Mouse (Mus musculus) heart, embryonic 13.5 days (tissue): Measurements from ENCODE around the gene H2afx. TPM values are rescaled to one million over a fixed set of nuclear protein-coding genes. Genes with fewer than 3 reads are reported as not detected.
"Not testable (repeated sequence)": the region's sequence is repeated elsewhere in the genome, so short reads cannot be mapped to it uniquely, and the experiment has no call there.

Source experiments
- ATAC-seq: fragments of 200-750 bp; cut with Nextera tagmentation; 2 replicates; pipeline ENCODE4 v1.8.0; 2017; ENCODE audit warnings: moderate TSS enrichment; ENCODE audit not compliant: insufficient number of reproducible peaks, low FRiP score, low TSS enrichment; ENCODE audit errors: extremely low read depth
- H3K27ac ChIP-seq: fragments of 300-500 bp; sonication (generic); replicated peaks from 2 replicates; pipeline ENCODE4 v1.5.1; 2015; ENCODE audit warnings: moderate library complexity, mild to moderate bottlenecking, inconsistent platforms
- H3K27me3 ChIP-seq: fragments of 300-500 bp; sonication (generic); replicated peaks from 2 replicates; pipeline ENCODE4 v1.6.1; 2015; ENCODE audit warnings: mild to moderate bottlenecking, inconsistent platforms
- H3K36me3 ChIP-seq: fragments of 300-500 bp; sonication (generic); 2 replicates; pipeline ENCODE4 v1.6.1; 2015; ENCODE audit warnings: mild to moderate bottlenecking, inconsistent platforms
- H3K4me1 ChIP-seq: fragments of 300-500 bp; sonication (generic); 2 replicates; pipeline ENCODE4 v1.6.1; 2015; ENCODE audit warnings: inconsistent platforms
- H3K4me2 ChIP-seq: fragments of 300-500 bp; sonication (generic); 2 replicates; pipeline ENCODE4 v1.6.1; 2015; ENCODE audit warnings: inconsistent platforms, mild to moderate bottlenecking, moderate library complexity
- H3K4me3 ChIP-seq: fragments of 300-500 bp; sonication (generic); 2 replicates; pipeline ENCODE4 v1.5.1; 2015; ENCODE audit warnings: moderate library complexity, mild to moderate bottlenecking, inconsistent platforms
- H3K9ac ChIP-seq: fragments of 300-500 bp; sonication (generic); 2 replicates; pipeline ENCODE4 v1.6.1; 2015; ENCODE audit warnings: inconsistent platforms, mild to moderate bottlenecking, moderate library complexity
- H3K9me3 ChIP-seq: fragments of 300-500 bp; sonication (generic); 2 replicates; pipeline ENCODE4 v1.6.1; 2016; ENCODE audit warnings: inconsistent platforms
- WGBS: fragments of 180-500 bp; shearing (Covaris S2); methylation state at CpG from one replicate; pipeline ENCODE4 v1.1.7; 2015; ENCODE audit warnings: mixed read lengths; 5-methylcytosine and 5-hydroxymethylcytosine counted together
- polyA plus RNA-seq: library from polyadenylated mRNA; unstranded; fragments of >200 nt; fragmentation: Nextera tagmentation; extraction: Ambion mirVana; gene quantifications from 2 replicates; pipeline ENCODE4 v1.2.1, GENCODE M21; 2015

The H2afx gene
- polyA plus RNA-seq, 1 experiment from 2014 or later = 199 TPM

DNA sequence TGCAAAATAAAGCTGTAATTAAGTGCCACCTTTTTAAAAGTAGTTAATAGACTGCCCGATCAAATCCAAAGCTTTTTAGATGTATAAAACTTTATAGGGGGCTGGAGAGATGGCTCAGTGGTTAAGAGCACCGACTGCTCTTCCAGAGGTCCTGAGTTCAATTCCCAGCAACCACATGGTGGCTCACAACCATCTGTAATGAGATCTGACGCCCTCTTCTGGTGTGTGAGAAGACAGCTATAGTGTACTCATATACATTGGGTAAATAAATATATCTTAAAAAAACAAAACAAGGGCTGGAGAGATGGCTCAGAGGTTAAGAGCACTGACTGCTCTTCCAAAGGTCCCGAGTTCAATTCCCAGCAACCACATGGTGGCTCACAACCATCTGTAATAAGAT lies 27.4 kb downstream of the H2afx start:
- H3K9ac ChIP-seq = peak overlapping the region; percentile 94
- 37% methylated on average over 4 of the region's 4 CpGs for WGBS
- not testable (repeated sequence) for ATAC-seq, H3K27me3 ChIP-seq, H3K9me3 ChIP-seq, H3K4me1 ChIP-seq
- H3K4me3 ChIP-seq = peak overlapping the region; percentile 97
- peak overlapping the region; percentile 76 for H3K4me2 ChIP-seq
- peaks cover 28% of the 10 kb centered on the region for H3K36me3 ChIP-seq
- H3K27ac ChIP-seq = peak overlapping the region; percentile 84

GRCm38 (mm10) chr9:44364480-44364879 lies 30.0 kb downstream of the H2afx start:
- no peak overlapping the region for H3K9ac ChIP-seq
- ATAC-seq = no peak
- H3K36me3 ChIP-seq = peaks cover 5% of the 10 kb centered on the region
- no peak overlapping the region for H3K4me2 ChIP-seq
- peaks cover 7% of the 10 kb centered on the region for H3K4me1 ChIP-seq
- H3K9me3 ChIP-seq = no peaks in the 10 kb centered on the region
- H3K27ac ChIP-seq = no peak overlapping the region
- WGBS = 60% methylated on average over 3 of the region's 3 CpGs
- no peaks in the 10 kb centered on the region for H3K27me3 ChIP-seq
- H3K4me3 ChIP-seq = no peak overlapping the region

GRCm38 (mm10) chr9:44373386-44373785 lies 38.9 kb downstream of the H2afx start:
- Histone ChIP-seq H3K4me2 (no peak overlapping the region), H3K4me1 (peaks cover 7% of the 10 kb centered on the region), H3K27me3 (no peaks in the 10 kb centered on the region), H3K9ac (no peak overlapping the region), H3K27ac (no peak overlapping the region), H3K9me3 (no peaks in the 10 kb centered on the region), H3K4me3 (no peak overlapping the region), H3K36me3 (no peaks in the 10 kb centered on the region)
- no peak for ATAC-seq

DNA sequence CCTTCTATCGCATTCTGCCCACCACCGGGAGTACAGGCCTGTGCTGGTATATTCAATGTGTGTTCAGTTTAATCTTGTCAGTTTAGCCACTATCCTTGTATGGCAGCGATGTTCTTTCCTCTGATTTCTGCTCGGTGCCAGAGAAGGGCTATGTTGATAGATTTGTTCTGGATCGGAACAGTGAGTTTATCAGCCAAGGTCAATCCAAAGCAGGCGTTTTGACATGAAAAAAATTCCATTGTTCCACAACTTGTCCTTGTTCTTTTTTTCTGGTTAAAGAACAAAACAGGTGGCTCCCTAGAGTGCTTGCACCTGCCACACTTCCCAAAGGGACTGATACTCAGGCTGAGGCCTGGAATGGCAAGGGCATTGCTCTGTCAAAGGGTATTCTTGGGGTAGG lies 41.6 kb downstream of the H2afx start:
- WGBS = 77% methylated on average over 6 of the region's 6 CpGs
- no peak for ATAC-seq

GRCm38 (mm10) chr9:44377335-44377734 lies 42.8 kb downstream of the H2afx start:
- H3K9ac ChIP-seq, ATAC-seq, H3K4me2 ChIP-seq, H3K27ac ChIP-seq, H3K9me3 ChIP-seq, H3K27me3 ChIP-seq, H3K4me3 ChIP-seq: not testable (repeated sequence)
- Histone ChIP-seq H3K36me3 (peaks cover 18% of the 10 kb centered on the region), H3K4me1 (peaks cover 26% of the 10 kb centered on the region)
- 81% methylated on average over 2 of the region's 2 CpGs for WGBS

More for the DNA sequence above, 41.6 kb downstream of the H2afx start:
- no peaks in the 10 kb centered on the region for H3K27me3 ChIP-seq
- no peak overlapping the region for H3K4me3 ChIP-seq
- peaks cover 6% of the 10 kb centered on the region for H3K36me3 ChIP-seq
- H3K4me2 ChIP-seq = no peak overlapping the region
- H3K27ac ChIP-seq = no peak overlapping the region
- no peak overlapping the region for H3K9ac ChIP-seq
- no peaks in the 10 kb centered on the region for H3K9me3 ChIP-seq
- peaks cover 25% of the 10 kb centered on the region for H3K4me1 ChIP-seq

GRCm38 (mm10) chr9:44378153-44378730 lies 43.7 kb downstream of the H2afx start:
- 76% methylated on average over 5 of the region's 5 CpGs for WGBS
- peak overlapping the region; percentile 77 for H3K4me2 ChIP-seq
- H3K4me3 ChIP-seq = peak overlapping the region; percentile 68
- H3K9ac ChIP-seq = peak overlapping the region; percentile 87
- no peaks in the 10 kb centered on the region for H3K27me3 ChIP-seq
- H3K27ac ChIP-seq = peak overlapping the region; percentile 83
- H3K4me1 ChIP-seq = peaks cover 26% of the 10 kb centered on the region
- H3K9me3 ChIP-seq = no peaks in the 10 kb centered on the region
- ATAC-seq = no peak
- peaks cover 27% of the 10 kb centered on the region for H3K36me3 ChIP-seq

GRCm38 (mm10) chr9:44379054-44379834 lies 44.8 kb downstream of the H2afx start, which contains the start of gene Hyou1:
Gene Hyou1, plus strand, starts transcription at chr9:44379490.
- ATAC-seq = peak; percentile 98
- under 1% methylated on average over 82 of the region's 83 CpGs for WGBS

GRCm38 (mm10) chr9:44379862-44380261 lies 45.4 kb downstream of the H2afx start:
- ATAC-seq = no peak

More at GRCm38 (mm10) chr9:44379054-44379834, 44.8 kb downstream of the H2afx start, which contains the start of gene Hyou1:
- Histone ChIP-seq H3K27ac (peak within 1 kb of the TSS; percentile 83), H3K36me3 (peaks cover 37% of the 10 kb centered on the region), H3K4me3 (peak within 1 kb of the TSS; percentile 68), H3K9me3 (no peaks in the 10 kb centered on the region), H3K9ac (peak within 1 kb of the TSS; percentile 88), H3K4me2 (peak within 1 kb of the TSS; percentile 96), H3K27me3 (no peaks in the 10 kb centered on the region), H3K4me1 (peaks cover 26% of the 10 kb centered on the region)

DNA sequence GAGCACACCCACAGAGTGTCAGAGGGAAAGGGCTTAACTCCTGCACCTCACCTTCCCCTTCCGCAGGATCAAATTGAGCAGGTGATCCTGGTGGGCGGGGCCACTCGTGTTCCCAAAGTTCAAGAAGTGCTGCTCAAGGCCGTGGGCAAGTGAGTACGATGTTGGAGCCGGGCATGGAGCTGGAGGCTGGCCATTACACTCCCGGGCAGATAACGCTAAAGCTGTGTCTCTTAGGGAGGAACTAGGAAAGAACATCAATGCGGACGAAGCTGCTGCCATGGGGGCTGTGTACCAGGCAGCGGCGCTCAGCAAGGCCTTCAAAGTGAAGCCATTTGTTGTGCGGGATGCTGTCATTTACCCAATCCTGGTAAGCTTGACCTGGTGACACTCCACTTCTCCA lies 50.1 kb downstream of the H2afx start:
- H3K27ac ChIP-seq = no peak overlapping the region
- ATAC-seq = no peak
- H3K9ac ChIP-seq = no peak overlapping the region
- H3K27me3 ChIP-seq = no peaks in the 10 kb centered on the region
- H3K4me1 ChIP-seq = peaks cover 14% of the 10 kb centered on the region
- H3K36me3 ChIP-seq = peaks cover 91% of the 10 kb centered on the region
- WGBS = 90% methylated on average over 13 of the region's 13 CpGs
- H3K9me3 ChIP-seq = no peaks in the 10 kb centered on the region
- H3K4me3 ChIP-seq = no peak overlapping the region
- H3K4me2 ChIP-seq = no peak overlapping the region

More at GRCm38 (mm10) chr9:44379862-44380261, 45.4 kb downstream of the H2afx start:
- 4% methylated on average over 15 of the region's 15 CpGs for WGBS
- Histone ChIP-seq H3K27me3 (no peaks in the 10 kb centered on the region), H3K4me1 (peaks cover 26% of the 10 kb centered on the region), H3K9ac (peak overlapping the region; percentile 88), H3K4me2 (peak overlapping the region; percentile 96), H3K4me3 (peak overlapping the region; percentile 68), H3K27ac (peak overlapping the region; percentile 80), H3K9me3 (no peaks in the 10 kb centered on the region), H3K36me3 (peaks cover 44% of the 10 kb centered on the region)
